Mouse (Mus musculus): ENCODE data around the gene Ric1. TPM values are rescaled to one million over a fixed set of nuclear protein-coding genes. Genes with fewer than 3 reads are reported as not detected.

Ric1 gene
- polyA plus RNA-seq, 1 experiment, result 4.3 TPM

DNA sequence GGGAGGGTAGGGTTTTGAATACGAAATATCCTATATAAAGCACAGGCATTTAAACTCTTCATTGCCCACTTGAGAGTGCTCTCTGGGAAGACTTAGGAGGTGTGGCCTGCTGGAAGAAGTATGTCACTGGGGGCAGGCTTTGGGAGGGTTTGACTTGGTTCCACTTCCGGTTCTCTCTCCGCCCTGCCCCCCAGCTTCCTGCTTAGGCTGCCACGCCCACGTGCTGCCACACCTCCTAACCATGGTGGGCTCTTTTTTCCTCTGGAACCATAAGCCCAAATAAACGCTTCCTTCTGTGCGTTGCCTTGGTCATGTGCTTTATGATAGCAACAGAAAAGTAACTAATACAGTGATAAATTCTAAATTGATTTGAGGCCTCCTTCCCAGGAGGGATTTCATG, 16.5 kb upstream of the Ric1 start:
- Histone ChIP-seq H3K36me3 (ENCODE audit: control insufficient read depth, insufficient read depth) (no peaks in the 10 kb centered on the region), H3K79me2 (ENCODE audit: control insufficient read depth, insufficient read depth) (no peaks in the 10 kb centered on the region), H3K27me3 (ENCODE audit: control insufficient read depth, insufficient read depth, insufficient read length) (peaks cover 10% of the 10 kb centered on the region), H3K4me3 (ENCODE audit: insufficient read depth, poor library complexity, severe bottlenecking) (no peak overlapping the region), H3ac (ENCODE audit: control insufficient read depth, insufficient read length, low read depth) (no peak overlapping the region), H3K79me3 (ENCODE audit: low read depth) (no peaks in the 10 kb centered on the region)
- no peak for TF ChIP-seq MYOG (IDR thresholded peaks at IDR 0.05; ENCODE audit: control insufficient read depth, extremely low read depth, insufficient read length)
- TF ChIP-seq MAX (IDR thresholded peaks at IDR 0.05), result no peak
- TF ChIP-seq USF1 (IDR thresholded peaks at IDR 0.05; ENCODE audit: low read depth), result no peak
- no peak for TF ChIP-seq MYOD1 (IDR thresholded peaks at IDR 0.05; ENCODE audit: control insufficient read depth, insufficient read length, low read depth)

DNA sequence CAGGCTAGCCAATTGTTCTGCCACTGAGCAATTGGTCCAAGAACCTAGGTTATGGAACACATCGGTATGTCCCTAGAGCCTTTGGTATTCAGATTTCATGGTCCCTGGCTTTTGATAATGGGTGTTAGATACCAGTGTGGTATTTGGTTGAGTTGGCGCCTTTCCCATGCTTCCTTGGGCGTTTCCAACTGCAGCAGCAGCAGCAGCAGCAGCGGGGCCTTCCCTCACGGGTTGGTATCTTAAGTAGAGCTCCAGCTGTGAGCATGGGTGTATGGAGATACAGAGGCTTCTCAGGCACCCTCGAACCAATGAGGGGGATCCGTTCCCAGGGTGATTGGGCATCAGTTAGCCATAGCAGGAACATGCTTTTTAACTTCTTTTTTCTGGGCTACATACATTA, 13.9 kb upstream of the Ric1 start:
- Histone ChIP-seq H3K36me3 (ENCODE audit: control insufficient read depth, insufficient read depth) (no peaks in the 10 kb centered on the region), H3K79me3 (ENCODE audit: low read depth) (no peaks in the 10 kb centered on the region), H3K79me2 (ENCODE audit: control insufficient read depth, insufficient read depth) (no peaks in the 10 kb centered on the region), H3K27me3 (ENCODE audit: control insufficient read depth, insufficient read depth, insufficient read length) (peaks cover 3% of the 10 kb centered on the region), H3K4me3 (ENCODE audit: insufficient read depth, poor library complexity, severe bottlenecking) (no peak overlapping the region), H3ac (ENCODE audit: control insufficient read depth, insufficient read length, low read depth) (no peak overlapping the region)
- TF ChIP-seq MYOG (IDR thresholded peaks at IDR 0.05; ENCODE audit: control insufficient read depth, extremely low read depth, insufficient read length) (no peak), CEBPB (IDR thresholded peaks at IDR 0.05; ENCODE audit: low read depth) (no peak), FOSL1 (IDR thresholded peaks at IDR 0.05; ENCODE audit: insufficient read depth, low read length, poor library complexity, severe bottlenecking) (no peak), MAX (IDR thresholded peaks at IDR 0.05) (no peak), CTCF (IDR thresholded peaks at IDR 0.05; ENCODE audit: control insufficient read depth, insufficient read depth, insufficient read length) (no peak)

DNA sequence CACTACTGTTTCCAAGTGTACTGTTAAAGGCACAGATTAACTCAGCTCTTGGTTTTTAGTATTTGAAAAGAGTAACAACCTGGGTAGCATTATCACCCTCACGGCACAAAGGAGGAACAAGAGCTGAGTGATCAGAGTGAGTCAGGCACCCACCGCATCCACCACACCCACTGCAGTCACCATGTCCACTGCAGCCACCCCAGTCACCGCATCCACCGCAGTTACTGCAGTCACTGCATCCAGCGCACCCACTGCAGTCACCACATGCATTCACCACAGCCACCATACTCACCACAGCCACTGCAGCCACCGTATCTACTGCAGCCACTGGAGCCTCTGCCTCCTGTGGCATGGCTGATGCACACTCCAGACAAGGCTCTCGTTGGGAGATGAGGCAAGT, 12.2 kb upstream of the Ric1 start:
- Histone ChIP-seq H3K4me3 (ENCODE audit: insufficient read depth, poor library complexity, severe bottlenecking) (no peak overlapping the region), H3K36me3 (ENCODE audit: control insufficient read depth, insufficient read depth) (no peaks in the 10 kb centered on the region), H3K27me3 (ENCODE audit: control insufficient read depth, insufficient read depth, insufficient read length) (no peaks in the 10 kb centered on the region), H3K79me2 (ENCODE audit: control insufficient read depth, insufficient read depth) (no peaks in the 10 kb centered on the region), H3ac (ENCODE audit: control insufficient read depth, insufficient read length, low read depth) (no peak overlapping the region), H3K79me3 (ENCODE audit: low read depth) (no peaks in the 10 kb centered on the region)
- no peak for TF ChIP-seq FOSL1 (IDR thresholded peaks at IDR 0.05; ENCODE audit: insufficient read depth, low read length, poor library complexity, severe bottlenecking)
- no peak for TF ChIP-seq CTCF (IDR thresholded peaks at IDR 0.05; ENCODE audit: control insufficient read depth, insufficient read depth, insufficient read length)
- TF ChIP-seq CEBPB (IDR thresholded peaks at IDR 0.05; ENCODE audit: low read depth), result no peak
- no peak for TF ChIP-seq USF1 (IDR thresholded peaks at IDR 0.05; ENCODE audit: low read depth)
- TF ChIP-seq MAX (IDR thresholded peaks at IDR 0.05), result no peak

DNA sequence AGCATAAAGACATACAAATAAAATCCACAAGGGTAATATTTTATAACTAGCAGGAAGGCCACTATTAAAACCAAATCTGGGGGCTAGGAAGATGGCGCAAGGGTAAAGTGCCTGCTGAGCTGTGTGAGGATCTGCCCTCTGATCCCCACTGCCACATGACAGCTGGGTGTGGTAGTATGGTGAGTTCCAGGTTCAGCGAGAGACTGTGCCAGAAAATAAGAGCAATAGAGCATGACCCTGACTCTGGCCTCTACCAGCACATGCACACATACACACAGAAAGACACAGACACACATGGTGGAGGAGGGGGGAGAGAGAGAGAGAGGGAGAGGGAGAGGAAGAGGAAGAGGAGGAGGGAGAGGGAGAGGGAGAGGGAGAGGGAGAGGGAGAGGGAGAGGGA, 10.3 kb upstream of the Ric1 start:
- Histone ChIP-seq H3K36me3 (ENCODE audit: control insufficient read depth, insufficient read depth) (no peaks in the 10 kb centered on the region), H3K27me3 (ENCODE audit: control insufficient read depth, insufficient read depth, insufficient read length) (no peaks in the 10 kb centered on the region), H3K79me3 (ENCODE audit: low read depth) (no peaks in the 10 kb centered on the region), H3ac (ENCODE audit: control insufficient read depth, insufficient read length, low read depth) (no peak overlapping the region), H3K4me3 (ENCODE audit: insufficient read depth, poor library complexity, severe bottlenecking) (no peak overlapping the region), H3K79me2 (ENCODE audit: control insufficient read depth, insufficient read depth) (no peaks in the 10 kb centered on the region)
- TF ChIP-seq USF1 (IDR thresholded peaks at IDR 0.05; ENCODE audit: low read depth) (no peak), CTCF (IDR thresholded peaks at IDR 0.05; ENCODE audit: control insufficient read depth, insufficient read depth, insufficient read length) (no peak), CEBPB (IDR thresholded peaks at IDR 0.05; ENCODE audit: low read depth) (no peak), FOSL1 (IDR thresholded peaks at IDR 0.05; ENCODE audit: insufficient read depth, low read length, poor library complexity, severe bottlenecking) (no peak), MYOG (IDR thresholded peaks at IDR 0.05; ENCODE audit: control insufficient read depth, extremely low read depth, insufficient read length) (no peak), MAX (IDR thresholded peaks at IDR 0.05) (no peak), MYOD1 (IDR thresholded peaks at IDR 0.05; ENCODE audit: control insufficient read depth, insufficient read length, low read depth) (no peak)

DNA sequence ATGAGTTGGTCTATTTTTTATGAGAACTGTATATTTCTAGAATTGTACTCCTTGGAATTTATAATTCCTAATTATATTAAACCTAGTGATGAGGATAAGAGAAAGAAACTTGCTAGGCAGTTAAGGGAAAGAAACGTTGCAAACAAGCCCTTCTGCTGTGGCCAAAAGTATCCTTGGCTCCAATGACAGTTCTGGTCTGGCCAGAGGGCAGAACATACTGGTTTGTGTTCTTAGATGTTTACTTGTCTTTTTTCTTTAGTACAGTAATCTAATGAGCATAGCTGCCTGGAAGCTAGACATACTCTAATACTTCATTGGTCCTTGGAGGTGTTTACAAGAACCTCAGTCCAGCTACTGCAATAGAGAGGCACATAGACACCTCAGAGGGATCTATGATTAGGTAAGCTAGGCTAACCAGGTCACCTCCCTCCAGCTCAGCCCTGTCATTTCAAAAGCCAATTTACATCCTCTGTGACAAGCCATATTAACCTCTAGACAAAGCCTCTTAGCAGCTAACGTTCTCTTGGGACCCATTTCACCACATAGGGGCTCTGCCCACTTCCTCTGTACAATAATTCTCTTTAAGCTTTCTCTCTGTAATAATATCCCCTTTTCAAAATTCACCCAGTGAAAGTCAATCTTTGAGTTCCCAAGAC, 8.8 kb upstream of the Ric1 start:
- H3K4me3 ChIP-seq (ENCODE audit: insufficient read depth, poor library complexity, severe bottlenecking), result no peak overlapping the region
- no peaks in the 10 kb centered on the region for H3K27me3 ChIP-seq (ENCODE audit: control insufficient read depth, insufficient read depth, insufficient read length)
- H3K79me2 ChIP-seq (ENCODE audit: control insufficient read depth, insufficient read depth), result no peaks in the 10 kb centered on the region
- TF ChIP-seq CTCF (IDR thresholded peaks at IDR 0.05; ENCODE audit: control insufficient read depth, insufficient read depth, insufficient read length), result no peak
- no peak for TF ChIP-seq USF1 (IDR thresholded peaks at IDR 0.05; ENCODE audit: low read depth)
- H3K36me3 ChIP-seq (ENCODE audit: control insufficient read depth, insufficient read depth), result no peaks in the 10 kb centered on the region
- H3K79me3 ChIP-seq (ENCODE audit: low read depth), result no peaks in the 10 kb centered on the region
- no peak overlapping the region for H3ac ChIP-seq (ENCODE audit: control insufficient read depth, insufficient read length, low read depth)

DNA sequence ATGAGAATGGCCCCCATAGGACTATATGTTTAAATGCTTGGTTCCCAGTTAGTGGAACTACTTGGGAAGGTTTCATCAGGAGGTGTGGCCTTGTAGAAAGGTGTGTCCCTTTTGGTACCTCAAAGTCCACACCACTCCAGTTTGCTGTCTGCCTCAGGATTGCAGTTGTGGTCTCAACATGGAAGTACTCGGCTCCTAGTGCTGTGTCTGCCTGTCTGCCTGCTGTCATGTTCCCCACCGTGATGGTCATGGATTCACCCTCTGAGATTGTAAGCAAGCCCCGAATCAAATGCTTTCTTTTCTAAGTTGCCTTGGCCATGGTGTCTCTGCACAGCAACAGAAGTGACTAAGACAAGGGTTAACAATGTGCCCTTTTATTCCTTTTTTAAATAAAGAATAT, 8.0 kb upstream of the Ric1 start:
- H3K4me3 ChIP-seq (ENCODE audit: insufficient read depth, poor library complexity, severe bottlenecking), result no peak overlapping the region
- H3K79me2 ChIP-seq (ENCODE audit: control insufficient read depth, insufficient read depth), result no peaks in the 10 kb centered on the region
- H3K79me3 ChIP-seq (ENCODE audit: low read depth), result no peaks in the 10 kb centered on the region
- H3ac ChIP-seq (ENCODE audit: control insufficient read depth, insufficient read length, low read depth), result no peak overlapping the region
- H3K36me3 ChIP-seq (ENCODE audit: control insufficient read depth, insufficient read depth), result no peaks in the 10 kb centered on the region
- TF ChIP-seq USF1 (IDR thresholded peaks at IDR 0.05; ENCODE audit: low read depth) (no peak), MYOD1 (IDR thresholded peaks at IDR 0.05; ENCODE audit: control insufficient read depth, insufficient read length, low read depth) (no peak), FOSL1 (IDR thresholded peaks at IDR 0.05; ENCODE audit: insufficient read depth, low read length, poor library complexity, severe bottlenecking) (no peak), CEBPB (IDR thresholded peaks at IDR 0.05; ENCODE audit: low read depth) (no peak), CTCF (IDR thresholded peaks at IDR 0.05; ENCODE audit: control insufficient read depth, insufficient read depth, insufficient read length) (no peak), MYOG (IDR thresholded peaks at IDR 0.05; ENCODE audit: control insufficient read depth, extremely low read depth, insufficient read length) (no peak), MAX (IDR thresholded peaks at IDR 0.05) (no peak)
- H3K27me3 ChIP-seq (ENCODE audit: control insufficient read depth, insufficient read depth, insufficient read length), result no peaks in the 10 kb centered on the region
